In the genomic region with DNA sequence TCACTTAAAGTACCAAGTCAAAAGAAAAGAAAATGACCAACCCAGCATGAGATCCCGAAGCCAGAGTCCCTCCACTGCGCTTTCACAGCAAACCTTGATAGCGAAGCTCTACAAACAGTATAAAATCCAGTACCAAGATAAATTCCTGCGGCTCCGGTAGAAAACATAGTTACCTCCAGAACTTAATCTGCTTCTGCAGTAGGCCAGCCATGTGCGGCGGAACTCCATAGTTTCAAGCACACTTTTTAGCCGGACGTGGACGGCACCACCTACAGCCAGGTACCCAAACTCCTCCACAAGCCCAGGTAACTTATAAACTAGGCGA, we compare ENCODE assay signal across 9 mouse cellular contexts. TPM values are rescaled to one million over a fixed set of nuclear protein-coding genes. Genes with fewer than 3 reads are reported as not detected.
A peak's percentile ranks its signal among the peaks of the same experiment; 100 is the strongest.
DNase-seq lines count a peak whose midpoint lies in the region; ATAC-seq lines count a peak whose summit lies in the region.
"Had no signal": no experiment of that assay in that cellular context is flagged by ENCODE, and none has a peak within 500 bp of the region (broad histone marks: within the 10 kb centered on the region; RNA-seq: fewer than 3 reads in every experiment).

No protein-coding gene starts in this region.

- H3K4me2 ChIP-seq in kidney, embryonic 14.5 days (replicated peaks; ENCODE audit: low read depth, low read length) = peak overlapping the region; percentile 80
- peak overlapping the region; percentile 89 for H3K4me2 ChIP-seq in hindbrain, embryonic 14.5 days (replicated peaks)
- H3K4me2 ChIP-seq in midbrain, embryonic 14.5 days (ENCODE audit: low read length) = peak overlapping the region; percentile 99

- H3K27me3 ChIP-seq in kidney, embryonic 14.5 days (ENCODE audit: control insufficient read depth, insufficient read depth, low read length) = no peaks in the 10 kb centered on the region
- H3K27me3 ChIP-seq in hindbrain, embryonic 14.5 days (ENCODE audit: control insufficient read depth, insufficient read depth, low read length) = no peaks in the 10 kb centered on the region
- H3K27me3 ChIP-seq in midbrain, embryonic 14.5 days (ENCODE audit: control insufficient read depth, insufficient read depth, low read length) = no peaks in the 10 kb centered on the region

- no peaks in the 10 kb centered on the region for H3K9me3 ChIP-seq in kidney, embryonic 14.5 days (ENCODE audit: control insufficient read depth, low read length)
- no peaks in the 10 kb centered on the region for H3K9me3 ChIP-seq in hindbrain, embryonic 14.5 days (ENCODE audit: control insufficient read depth, low read length)
- H3K9me3 ChIP-seq in midbrain, embryonic 14.5 days (ENCODE audit: control insufficient read depth, low read length) = no peaks in the 10 kb centered on the region

- peaks cover 3% of the 10 kb centered on the region; the same call in 1 of the 2 replicates for H3K36me3 ChIP-seq in kidney, embryonic 14.5 days (ENCODE audit: control insufficient read depth, insufficient read depth, low read length)
- H3K36me3 ChIP-seq in hindbrain, embryonic 14.5 days (replicated peaks; ENCODE audit: control insufficient read depth, insufficient read depth) = no peaks in the 10 kb centered on the region
- H3K36me3 ChIP-seq in midbrain, embryonic 14.5 days (ENCODE audit: control insufficient read depth, insufficient read depth, low read length) = no peaks in the 10 kb centered on the region

- peak overlapping the region; percentile 89 for H3K9ac ChIP-seq in kidney, embryonic 14.5 days (ENCODE audit: low read depth, low read length)
- H3K9ac ChIP-seq in hindbrain, embryonic 14.5 days = peak overlapping the region; percentile 97
- H3K9ac ChIP-seq in midbrain, embryonic 14.5 days (replicated peaks; ENCODE audit: low read length) = peak overlapping the region; percentile 95

- peak overlapping the region; percentile 100 for H3K4me3 ChIP-seq in kidney, embryonic 14.5 days (ENCODE audit: low read length)
- H3K4me3 ChIP-seq in brown adipose tissue, adult 24 weeks (ENCODE audit: insufficient read depth, low read depth, low read length) = peak overlapping the region; percentile 92
- H3K4me3 ChIP-seq in hindbrain, embryonic 14.5 days (replicated peaks; ENCODE audit: low read length) = peak overlapping the region; percentile 96
- H3K4me3 ChIP-seq in midbrain, embryonic 14.5 days (replicated peaks; ENCODE audit: low read depth, low read length) = peak overlapping the region; percentile 99

- DNase-seq in kidney, postnatal 14 days = no peak
- no peak for DNase-seq in hindbrain, embryonic 14.5 days (ENCODE audit: low spot score)
- DNase-seq in midbrain, embryonic 14.5 days = peak; percentile 29
- DNase-seq in left cerebral cortex, postnatal 25 days (ENCODE audit: low spot score in 2 of 2) = no peak
- no peak for DNase-seq in gastrocnemius, postnatal 14 days

- peak overlapping the region; percentile 84; the same call in 1 of the 2 replicates for H3K27ac ChIP-seq in kidney, embryonic 14.5 days (ENCODE audit: low read depth, low read length)
- H3K27ac ChIP-seq in brown adipose tissue, adult 24 weeks (replicated peaks; ENCODE audit: low read depth, low read length) = no peak overlapping the region
- no peak overlapping the region for H3K27ac ChIP-seq in hindbrain, embryonic 14.5 days
- H3K27ac ChIP-seq in midbrain, embryonic 14.5 days (replicated peaks; ENCODE audit: low read depth, low read length) = no peak overlapping the region; the same call in 1 of the 2 replicates

- H3K4me1 ChIP-seq in kidney, embryonic 14.5 days (ENCODE audit: control insufficient read depth, insufficient read depth, low read length) = peaks cover 24% of the 10 kb centered on the region
- peaks cover 22% of the 10 kb centered on the region for H3K4me1 ChIP-seq in brown adipose tissue, adult 24 weeks (ENCODE audit: control insufficient read depth, insufficient read depth, insufficient read length, low read length)
- peaks cover 33% of the 10 kb centered on the region for H3K4me1 ChIP-seq in hindbrain, embryonic 14.5 days (replicated peaks; ENCODE audit: control insufficient read depth, insufficient read depth, low read length)
- H3K4me1 ChIP-seq in midbrain, embryonic 14.5 days (ENCODE audit: control insufficient read depth, insufficient read depth, low read length) = peaks cover 25% of the 10 kb centered on the region

- WGBS in kidney, embryonic 14.5 days = under 1% methylated on average over 11 of the region's 11 CpGs
- under 1% methylated on average over 11 of the region's 11 CpGs for WGBS in hindbrain, embryonic 14.5 days
- WGBS in midbrain, embryonic 14.5 days = 1% methylated on average over 11 of the region's 11 CpGs

- intact Hi-C loops in left cerebral cortex, postnatal 25 days (cut with DNase I) = no loop called here
- intact Hi-C loops in gastrocnemius, postnatal 14 days (cut with DNase I; ENCODE audit: low total_unique reads) = no loop called here

- no peak for ATAC-seq in kidney, embryonic 14.5 days (ENCODE audit: low FRiP score, low TSS enrichment)
- no peak for ATAC-seq in hindbrain, embryonic 14.5 days (ENCODE audit: low FRiP score)
- ATAC-seq in midbrain, embryonic 14.5 days (ENCODE audit: low FRiP score, low TSS enrichment) = no peak
- no peak for ATAC-seq in frontal cortex, adult (ENCODE audit: low TSS enrichment)

RNA-seq across cellular contexts. Expression of a gene that starts 54.8 kb away (rescaled TPM):
- 46.2 and 61.4 TPM in 2 replicates for polyA plus RNA-seq in kidney, embryonic 14.5 days (2014; fragmentation: Nextera tagmentation; extraction: Ambion mirVana)
- 27.2 and 38.0 TPM in 2 replicates for polyA plus RNA-seq in brown adipose tissue, adult 24 weeks (2012; ENCODE audit: insufficient read depth, insufficient read length, missing spikeins)
- polyA plus RNA-seq in hindbrain, embryonic 14.5 days (2014; fragmentation: Nextera tagmentation; extraction: Ambion mirVana) = 44.7 and 44.9 TPM in 2 replicates
- polyA plus RNA-seq in midbrain, embryonic 14.5 days (2014; fragmentation: Nextera tagmentation; extraction: Ambion mirVana) = 49.9 and 50.0 TPM in 2 replicates
- 100 to 1,000 TPM; 155 to 160 TPM for total RNA-seq in left cerebral cortex, postnatal 25 days (2021)
- 10 to 100 TPM; 46.4 to 48.9 TPM for total RNA-seq in gastrocnemius, postnatal 14 days (2021)

RNA-seq across cellular contexts. Expression of a gene that starts 56.7 kb away (rescaled TPM):
- polyA plus RNA-seq in kidney, embryonic 14.5 days (2014; fragmentation: Nextera tagmentation; extraction: Ambion mirVana) = not detected in 2 replicates
- not detected in 2 replicates for polyA plus RNA-seq in brown adipose tissue, adult 24 weeks (2012; ENCODE audit: insufficient read depth, insufficient read length, missing spikeins)
- 0.35 TPM in 1 of 2 replicates, not detected in the other for polyA plus RNA-seq in hindbrain, embryonic 14.5 days (2014; fragmentation: Nextera tagmentation; extraction: Ambion mirVana)
- polyA plus RNA-seq in midbrain, embryonic 14.5 days (2014; fragmentation: Nextera tagmentation; extraction: Ambion mirVana) = not detected in 2 replicates
- total RNA-seq in left cerebral cortex, postnatal 25 days (2021) = not detected
- not detected for total RNA-seq in gastrocnemius, postnatal 14 days (2021)
- total RNA-seq: gastrocnemius, adult 8-10 months had no signal
